Mouse (Mus musculus) liver, adult 2 months (tissue): ENCODE results near the gene Xpo4.

ENCODE experiments used
- CTCF ChIP-seq: fragments of 200-500 bp; IDR thresholded peaks from 2 replicates; pipeline ENCODE4 v1.5.1; 2011; ENCODE audit warnings: low read depth, low read length, control low read depth
- POLR2A ChIP-seq: fragments of 200-500 bp; IDR thresholded peaks from 2 replicates; pipeline ENCODE4 v1.6.1; 2011; ENCODE audit warnings: low read length, control low read depth; ENCODE audit not compliant: insufficient read depth; ENCODE audit errors: extremely low read depth

DNA sequence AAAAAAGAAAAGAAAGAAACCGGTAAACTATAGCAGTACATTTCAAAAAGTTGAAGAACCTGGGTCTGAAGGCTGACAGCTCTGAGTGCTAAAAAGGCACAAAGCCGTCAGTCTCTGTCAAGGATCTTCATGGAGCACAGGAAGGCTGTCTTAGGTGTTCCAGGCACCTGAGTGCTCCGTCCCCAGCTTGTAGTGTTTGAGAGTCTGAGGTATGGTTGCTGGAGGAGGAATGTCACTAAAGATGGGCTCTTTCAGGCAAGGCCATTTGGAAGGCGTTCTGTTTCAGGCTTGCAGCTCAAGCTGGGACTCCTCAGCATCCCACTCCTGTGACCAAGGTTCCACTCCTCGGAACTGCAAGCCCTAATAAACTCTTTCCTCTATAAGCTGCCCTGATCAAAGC, 22.2 kb upstream of the Xpo4 start:
- TF ChIP-seq CTCF (no peak), POLR2A (no peak)
